Mouse (Mus musculus): ENCODE data around the gene Osbpl8. TPM values are rescaled to one million over a fixed set of nuclear protein-coding genes. Genes with fewer than 3 reads are reported as not detected.

Osbpl8 gene
- polyA plus RNA-seq, 1 experiment: 5.7 TPM

DNA sequence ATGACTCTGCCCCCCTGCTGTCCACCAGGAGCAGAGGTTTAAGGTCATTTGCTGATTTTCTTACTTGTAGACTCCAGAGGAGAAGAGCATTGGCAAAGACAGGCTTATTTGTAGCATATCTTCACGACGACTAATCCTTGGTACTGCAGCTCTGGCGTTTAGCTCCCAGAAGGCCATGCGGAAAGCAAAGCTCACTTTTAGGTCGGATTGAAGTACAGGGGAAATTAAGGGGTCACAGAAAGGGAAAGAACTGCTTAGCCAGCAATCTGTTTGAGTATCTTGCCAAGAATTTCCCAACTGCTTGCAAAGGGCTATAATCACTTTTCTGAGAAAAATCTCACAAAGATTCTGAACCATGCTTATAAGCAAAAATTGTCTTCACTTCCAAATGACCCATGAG lies 14.8 kb upstream of the Osbpl8 start:
- no peaks in the 10 kb centered on the region for H3K27me3 ChIP-seq (ENCODE audit: control insufficient read depth, insufficient read depth, low read length)
- WGBS: 82% methylated on average over 5 of the region's 5 CpGs
- TF ChIP-seq CTCF (IDR thresholded peaks at IDR 0.05; ENCODE audit: extremely low read depth, insufficient read depth, insufficient read length, insufficient replicate concordance) (no peak), POLR2A (IDR thresholded peaks at IDR 0.05; ENCODE audit: low read depth, low read length) (no peak)
- no peaks in the 10 kb centered on the region for H3K36me3 ChIP-seq (ENCODE audit: control insufficient read depth, insufficient read depth, low read length)
- no peaks in the 10 kb centered on the region for H3K4me1 ChIP-seq (ENCODE audit: control insufficient read depth, insufficient read depth, insufficient read length)
- DNase-seq (ENCODE audit: low read depth in 1 of 2, low spot score in 2 of 2): no peak
- no peak overlapping the region for H3K4me3 ChIP-seq (ENCODE audit: extremely low read depth, insufficient read depth, insufficient read length)
- no peak overlapping the region for H3K27ac ChIP-seq (ENCODE audit: insufficient read depth, low read length)

DNA sequence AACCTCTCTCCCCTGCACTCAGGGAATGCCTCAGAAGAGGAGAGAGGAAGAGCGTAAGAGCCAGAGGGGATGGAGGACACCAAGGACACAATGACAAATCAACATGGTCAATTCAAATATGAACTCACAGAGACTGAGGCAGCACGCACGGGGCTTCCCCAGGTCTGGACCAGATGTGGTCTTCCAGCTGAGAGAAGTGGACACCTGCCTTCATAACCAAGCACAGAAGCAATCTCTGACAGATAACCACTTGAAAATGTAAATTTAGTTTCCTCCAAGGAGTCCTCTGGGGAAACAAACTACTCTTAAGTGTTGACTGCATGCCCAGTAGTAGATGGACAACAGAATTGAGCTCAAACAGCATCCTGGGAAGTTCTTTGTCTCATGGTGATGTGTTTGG lies 9.5 kb upstream of the Osbpl8 start:
- H3K36me3 ChIP-seq (ENCODE audit: control insufficient read depth, insufficient read depth, low read length): no peaks in the 10 kb centered on the region
- DNase-seq (ENCODE audit: low read depth in 1 of 2, low spot score in 2 of 2): no peak
- no peak overlapping the region for H3K4me3 ChIP-seq (ENCODE audit: extremely low read depth, insufficient read depth, insufficient read length)
- H3K27ac ChIP-seq (ENCODE audit: insufficient read depth, low read length): no peak overlapping the region
- 66% methylated on average over 3 of the region's 3 CpGs for WGBS
- no peak for TF ChIP-seq CTCF (IDR thresholded peaks at IDR 0.05; ENCODE audit: extremely low read depth, insufficient read depth, insufficient read length, insufficient replicate concordance)
- no peak for TF ChIP-seq POLR2A (IDR thresholded peaks at IDR 0.05; ENCODE audit: low read depth, low read length)
- no peaks in the 10 kb centered on the region for H3K27me3 ChIP-seq (ENCODE audit: control insufficient read depth, insufficient read depth, low read length)
- peaks cover 7% of the 10 kb centered on the region; the same call in 1 of the 2 replicates for H3K4me1 ChIP-seq (ENCODE audit: control insufficient read depth, insufficient read depth, insufficient read length)

DNA sequence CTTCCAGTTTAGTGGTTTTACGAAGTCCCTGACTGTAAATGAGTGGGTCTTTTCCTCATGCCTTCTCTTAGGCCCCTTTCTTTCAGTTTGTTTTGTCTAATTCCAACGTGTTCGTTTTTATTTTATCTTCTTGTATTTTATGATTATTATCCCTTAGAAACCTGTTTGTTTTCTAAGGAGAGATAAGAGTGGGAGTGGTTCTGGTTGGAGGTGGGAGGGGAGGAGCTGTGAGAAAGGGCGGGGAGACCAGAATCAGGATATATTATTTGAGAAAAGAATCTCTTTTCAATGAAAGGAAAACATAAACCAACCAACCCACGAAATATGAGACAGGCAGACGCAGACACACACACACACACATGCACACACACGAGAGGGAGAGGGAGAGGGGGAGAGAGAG lies 9.0 kb upstream of the Osbpl8 start:
- 71% methylated on average over 7 of the region's 7 CpGs for WGBS
- no peaks in the 10 kb centered on the region for H3K36me3 ChIP-seq (ENCODE audit: control insufficient read depth, insufficient read depth, low read length)
- H3K27me3 ChIP-seq (ENCODE audit: control insufficient read depth, insufficient read depth, low read length): no peaks in the 10 kb centered on the region
- no peak for TF ChIP-seq CTCF (IDR thresholded peaks at IDR 0.05; ENCODE audit: extremely low read depth, insufficient read depth, insufficient read length, insufficient replicate concordance)
- TF ChIP-seq POLR2A (IDR thresholded peaks at IDR 0.05; ENCODE audit: low read depth, low read length): no peak
- peaks cover 9% of the 10 kb centered on the region; the same call in 1 of the 2 replicates for H3K4me1 ChIP-seq (ENCODE audit: control insufficient read depth, insufficient read depth, insufficient read length)
- DNase-seq (ENCODE audit: low read depth in 1 of 2, low spot score in 2 of 2): no peak
- no peak overlapping the region for H3K27ac ChIP-seq (ENCODE audit: insufficient read depth, low read length)
- no peak overlapping the region for H3K4me3 ChIP-seq (ENCODE audit: extremely low read depth, insufficient read depth, insufficient read length)

DNA sequence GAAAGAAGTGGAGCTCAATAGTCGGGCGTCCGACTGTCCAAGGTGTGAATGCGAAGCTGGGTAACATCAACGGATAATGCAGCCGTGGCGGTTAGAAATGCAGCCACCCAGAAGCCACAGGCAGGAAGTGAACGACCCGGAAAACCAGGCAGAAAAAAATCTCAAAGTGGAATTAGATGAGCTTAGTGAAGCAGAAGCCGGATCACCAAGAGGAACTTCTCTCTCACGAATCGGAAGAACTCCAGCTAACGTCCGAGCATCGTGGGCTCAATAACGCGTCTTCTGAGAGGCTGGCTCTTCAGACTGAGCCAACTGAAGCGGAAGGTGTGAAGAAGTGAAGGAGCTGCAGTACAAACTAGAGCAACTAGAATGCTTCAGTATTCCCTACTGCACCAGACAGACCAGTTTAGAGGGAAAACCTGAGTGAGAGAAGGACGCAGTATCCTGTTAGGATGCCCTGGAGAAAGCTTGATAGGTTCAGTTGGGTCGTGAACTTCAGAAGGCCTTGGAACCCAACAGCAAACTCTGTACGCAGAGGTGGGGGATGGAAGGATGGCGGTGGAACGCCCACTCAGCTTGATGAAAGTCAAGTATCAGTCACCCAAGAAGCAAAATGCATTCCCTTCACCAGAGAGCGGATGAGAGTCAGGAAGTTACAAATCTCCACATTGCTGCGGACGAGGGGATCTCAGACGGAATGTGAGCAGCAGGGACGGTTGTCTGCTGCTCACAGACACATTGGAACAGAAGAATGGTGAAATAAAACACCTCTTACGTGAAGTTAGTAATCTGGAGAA lies 8.0 kb upstream of the Osbpl8 start:
- 62% methylated on average over 29 of the region's 29 CpGs for WGBS
- peaks cover 9% of the 10 kb centered on the region; the same call in 1 of the 2 replicates for H3K4me1 ChIP-seq (ENCODE audit: control insufficient read depth, insufficient read depth, insufficient read length)
- TF ChIP-seq CTCF (IDR thresholded peaks at IDR 0.05; ENCODE audit: extremely low read depth, insufficient read depth, insufficient read length, insufficient replicate concordance) (no peak), POLR2A (IDR thresholded peaks at IDR 0.05; ENCODE audit: low read depth, low read length) (no peak)
- no peaks in the 10 kb centered on the region for H3K27me3 ChIP-seq (ENCODE audit: control insufficient read depth, insufficient read depth, low read length)
- peak; percentile 23 to 30 for DNase-seq (ENCODE audit: low read depth in 1 of 2, low spot score in 2 of 2)
- H3K27ac ChIP-seq (ENCODE audit: insufficient read depth, low read length): peak overlapping the region; percentile 92
- H3K4me3 ChIP-seq (ENCODE audit: extremely low read depth, insufficient read depth, insufficient read length): peak overlapping the region; percentile 52
- H3K36me3 ChIP-seq (ENCODE audit: control insufficient read depth, insufficient read depth, low read length): no peaks in the 10 kb centered on the region

DNA sequence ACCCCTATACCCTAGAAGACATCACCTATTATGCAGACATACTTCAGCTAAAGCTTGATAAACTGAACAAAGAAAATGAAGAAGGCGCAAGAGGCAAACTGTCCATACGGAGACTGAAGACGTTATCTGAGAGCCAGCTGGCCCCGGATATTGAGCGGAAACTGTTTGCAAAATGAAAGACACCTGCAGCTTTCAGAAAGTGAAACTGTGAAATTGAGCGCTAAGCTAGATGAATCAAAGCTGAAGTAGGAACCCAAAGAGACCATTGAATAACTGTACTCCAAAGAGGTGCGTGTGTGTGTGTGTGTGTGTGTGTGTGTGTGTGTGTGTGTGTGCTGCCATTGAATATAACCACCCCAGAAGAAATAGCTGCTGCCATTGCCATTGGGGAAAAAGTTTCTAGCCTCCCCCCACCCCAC lies 7.3 kb upstream of the Osbpl8 start:
- peaks cover 9% of the 10 kb centered on the region; the same call in 1 of the 2 replicates for H3K4me1 ChIP-seq (ENCODE audit: control insufficient read depth, insufficient read depth, insufficient read length)
- peak overlapping the region; percentile 92 for H3K27ac ChIP-seq (ENCODE audit: insufficient read depth, low read length)
- H3K4me3 ChIP-seq (ENCODE audit: extremely low read depth, insufficient read depth, insufficient read length): peak overlapping the region; percentile 52
- TF ChIP-seq POLR2A (IDR thresholded peaks at IDR 0.05; ENCODE audit: low read depth, low read length) (no peak), CTCF (IDR thresholded peaks at IDR 0.05; ENCODE audit: extremely low read depth, insufficient read depth, insufficient read length, insufficient replicate concordance) (no peak)
- no peaks in the 10 kb centered on the region for H3K36me3 ChIP-seq (ENCODE audit: control insufficient read depth, insufficient read depth, low read length)
- WGBS: 26% methylated on average over 7 of the region's 7 CpGs
- H3K27me3 ChIP-seq (ENCODE audit: control insufficient read depth, insufficient read depth, low read length): no peaks in the 10 kb centered on the region
- peak; percentile 46 to 64 for DNase-seq (ENCODE audit: low read depth in 1 of 2, low spot score in 2 of 2)

DNA sequence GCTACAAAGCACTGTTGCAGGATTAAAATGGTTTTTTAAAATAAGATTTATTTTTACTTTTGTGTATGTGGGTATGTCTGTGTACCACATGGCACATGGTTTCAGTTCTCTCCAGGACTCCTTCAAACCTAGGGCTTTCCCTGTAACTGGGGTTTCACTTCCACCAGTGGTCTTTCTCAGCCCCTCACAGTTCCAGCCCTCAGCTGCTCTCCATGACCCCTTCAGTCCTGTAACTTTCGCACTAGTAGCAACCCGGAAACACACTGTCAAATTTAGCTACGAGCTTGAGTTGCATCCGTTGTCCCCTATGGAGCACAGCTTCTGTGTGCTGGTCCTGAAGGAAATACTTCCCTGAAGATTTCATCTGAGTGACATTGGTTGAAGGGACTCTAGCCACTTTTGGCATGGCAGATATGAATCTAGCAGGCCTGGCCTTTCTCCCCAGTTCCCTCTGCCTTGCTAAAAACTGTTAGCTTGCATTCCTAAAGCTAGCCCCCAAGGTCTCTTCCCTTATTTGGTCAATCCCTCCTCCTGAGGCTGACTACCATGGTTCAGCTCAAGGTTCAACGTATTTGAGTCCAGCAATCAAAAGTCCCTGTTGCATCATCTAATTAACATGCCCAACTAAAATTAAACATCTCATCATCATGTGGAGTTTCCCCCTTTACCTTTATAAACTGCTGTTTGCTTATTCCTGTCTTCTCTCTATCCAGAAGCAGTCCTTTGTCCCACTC lies 4.6 kb upstream of the Osbpl8 start:
- no peak for TF ChIP-seq POLR2A (IDR thresholded peaks at IDR 0.05; ENCODE audit: low read depth, low read length)
- TF ChIP-seq CTCF (IDR thresholded peaks at IDR 0.05; ENCODE audit: extremely low read depth, insufficient read depth, insufficient read length, insufficient replicate concordance): no peak
- H3K4me3 ChIP-seq (ENCODE audit: extremely low read depth, insufficient read depth, insufficient read length): no peak overlapping the region
- 41% methylated on average over 5 of the region's 5 CpGs for WGBS
- no peaks in the 10 kb centered on the region for H3K36me3 ChIP-seq (ENCODE audit: control insufficient read depth, insufficient read depth, low read length)
- DNase-seq (ENCODE audit: low read depth in 1 of 2, low spot score in 2 of 2): peak in 1 of 2 experiments; percentile 11
- peak overlapping the region; percentile 79 for H3K27ac ChIP-seq (ENCODE audit: insufficient read depth, low read length)
- no peaks in the 10 kb centered on the region for H3K27me3 ChIP-seq (ENCODE audit: control insufficient read depth, insufficient read depth, low read length)
- H3K4me1 ChIP-seq (ENCODE audit: control insufficient read depth, insufficient read depth, insufficient read length): peaks cover 9% of the 10 kb centered on the region; the same call in 1 of the 2 replicates
